Mouse (Mus musculus) layer of hippocampus, postnatal 36 days (tissue): ENCODE results near the gene Adamts12. TPM values are rescaled to one million over a fixed set of nuclear protein-coding genes. Genes with fewer than 3 reads are reported as not detected.

Source experiments
- DNase-seq, 2 experiments: peaks; one replicate each; pipeline ENCODE4 v3.0.0; 2022
- total RNA-seq, 2 experiments: library from RNA; stranded (reverse); gene quantifications; 2 replicates each; pipeline ENCODE4 v1.2.3; 2021

Adamts12 gene
- total RNA-seq, 2 experiments from 2014 or later: 0.47 to 1.1 TPM

DNA sequence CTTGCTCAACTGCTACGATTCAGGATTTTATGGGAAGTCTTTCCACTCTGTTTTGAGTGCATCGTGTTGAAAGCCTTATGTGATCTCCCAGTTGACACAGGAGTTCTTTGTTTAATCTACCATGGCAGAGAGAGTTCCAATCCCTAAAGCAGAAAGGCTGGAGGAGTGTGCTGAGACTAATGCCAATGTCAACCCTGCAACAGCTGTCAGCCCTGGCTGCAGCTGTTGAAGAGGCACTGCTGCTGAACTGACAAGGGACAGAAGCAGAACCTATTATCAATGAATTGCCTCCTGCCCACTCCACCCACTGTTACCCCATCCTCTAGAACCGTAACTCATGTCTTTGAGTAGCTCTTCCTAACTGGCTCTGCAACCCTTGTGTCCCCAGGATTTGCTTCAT is 101.3 kb downstream of the Adamts12 start:
- DNase-seq: no peak

DNA sequence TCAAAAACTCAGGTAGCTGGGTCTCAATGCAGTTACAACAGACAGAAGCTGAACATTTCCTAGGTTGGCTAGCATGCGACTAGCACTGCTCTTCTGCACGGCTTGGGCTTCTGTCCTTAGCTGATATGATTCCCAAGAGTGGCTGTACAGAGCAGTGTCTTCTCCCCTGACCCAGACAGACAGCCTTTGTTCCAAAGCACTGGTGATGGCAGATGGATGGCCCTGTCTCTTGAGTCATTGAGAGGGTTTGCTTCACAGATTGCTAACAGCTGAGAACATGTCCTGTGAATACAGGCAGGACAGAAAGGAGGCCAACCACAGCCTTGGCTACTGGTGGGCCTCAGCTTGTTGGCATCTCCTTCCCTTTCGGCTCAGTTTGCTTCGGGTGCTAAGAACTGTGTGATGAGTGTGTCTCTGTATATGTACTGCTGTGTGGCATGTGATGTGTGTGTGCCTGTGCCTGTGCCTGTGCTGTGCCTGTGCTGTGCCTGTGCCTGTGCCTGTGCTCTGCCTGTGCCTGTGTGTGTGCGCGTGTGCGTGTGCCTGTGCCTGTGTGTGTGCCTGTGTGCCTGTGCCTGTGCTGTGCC is 109.4 kb downstream of the Adamts12 start:
- DNase-seq: no peak

DNA sequence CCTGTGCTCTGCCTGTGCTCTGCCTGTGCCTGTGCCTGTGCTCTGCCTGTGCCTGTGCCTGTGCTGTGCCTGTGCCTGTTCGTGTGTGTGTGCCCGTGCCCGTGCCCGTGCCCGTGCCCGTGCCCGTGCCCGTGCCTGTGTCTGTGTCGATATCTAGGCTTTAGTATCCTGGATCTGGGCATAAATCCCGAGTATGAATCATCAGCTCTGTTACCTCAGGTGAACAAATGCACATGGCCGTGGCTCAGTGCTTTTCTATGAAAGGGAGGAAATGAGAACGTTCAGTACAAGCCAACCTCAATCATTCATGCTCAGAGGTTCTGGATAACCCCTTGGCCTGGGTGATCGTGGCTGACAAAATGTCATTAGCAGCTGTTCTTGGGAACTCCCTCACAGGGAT is 110.3 kb downstream of the Adamts12 start:
- DNase-seq: no peak

DNA sequence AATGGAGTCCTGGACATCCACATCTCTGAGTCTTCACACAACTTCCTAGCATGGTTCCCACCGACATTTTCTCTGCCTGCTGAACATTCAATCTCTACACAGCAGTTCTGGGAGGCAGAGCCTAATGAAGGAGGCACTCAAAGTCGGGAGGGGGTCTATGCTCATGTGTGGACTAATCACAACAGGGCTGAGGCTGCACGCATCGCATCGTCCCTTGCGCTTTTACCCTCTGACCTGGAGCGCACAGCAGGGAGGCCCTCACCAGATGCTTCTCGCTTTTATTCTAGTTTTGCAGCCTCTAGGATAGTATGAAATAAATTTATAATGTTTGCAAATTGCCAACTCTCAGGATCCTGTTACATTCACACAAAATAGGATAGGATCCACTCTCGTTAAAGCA is 112.9 kb downstream of the Adamts12 start:
- no peak for DNase-seq

DNA sequence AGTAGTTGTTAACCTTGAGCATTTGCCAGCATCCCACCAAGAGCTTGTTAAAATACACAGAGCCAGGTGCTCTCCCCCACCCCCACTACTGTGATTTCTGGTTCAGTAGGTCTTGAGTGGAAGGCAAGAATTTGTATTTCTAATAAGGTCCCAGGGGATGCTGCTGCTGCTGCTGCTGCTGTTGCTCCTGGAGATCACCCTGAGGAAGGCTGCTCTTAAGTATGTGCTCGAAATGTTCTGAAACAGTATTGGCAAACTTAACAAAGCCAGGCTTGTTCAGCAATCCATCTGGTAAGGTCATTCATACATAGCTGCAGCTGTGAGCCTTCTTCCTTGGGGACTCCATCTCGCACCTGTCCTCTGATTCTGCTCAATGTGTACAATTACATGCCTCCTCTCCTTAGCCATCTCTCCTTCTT is 115.2 kb downstream of the Adamts12 start:
- DNase-seq: no peak

DNA sequence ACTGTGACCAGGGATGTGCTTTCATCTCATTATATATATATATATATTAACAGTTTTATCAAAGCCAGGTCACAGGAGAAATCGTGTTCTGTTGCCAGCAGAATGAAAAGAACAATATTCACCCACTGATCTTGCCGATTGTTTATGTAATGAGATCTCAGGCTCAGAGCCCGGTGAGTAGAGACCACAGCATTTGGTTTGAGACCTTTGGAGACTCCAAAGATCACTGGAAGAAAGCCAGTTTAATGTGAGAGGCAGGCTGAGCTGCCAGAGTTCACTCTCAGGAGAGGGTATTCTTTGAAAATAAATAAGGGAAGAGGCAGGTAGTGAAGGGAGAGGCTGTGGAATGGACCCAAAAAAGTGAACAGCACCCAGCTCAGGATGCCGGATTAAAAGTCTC is 122.1 kb downstream of the Adamts12 start:
- no peak for DNase-seq

DNA sequence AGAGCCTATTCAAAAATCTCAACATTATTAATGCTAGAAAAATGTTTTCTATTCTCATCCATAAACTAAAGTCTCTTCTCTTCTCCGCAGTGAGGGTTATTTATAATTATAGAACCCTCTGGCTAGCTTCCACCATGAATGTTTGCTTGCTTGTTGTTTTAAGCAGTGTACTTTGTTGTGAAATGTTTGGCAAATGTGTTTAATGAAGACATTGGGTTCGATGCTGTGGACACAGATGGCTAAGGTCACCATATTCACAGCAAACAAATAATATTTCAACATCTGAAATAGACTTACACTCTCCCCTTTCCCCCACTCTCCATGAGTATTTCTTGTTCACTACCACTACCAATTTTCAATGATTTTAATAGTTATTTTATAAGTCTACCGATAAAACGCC is 125.9 kb downstream of the Adamts12 start:
- no peak for DNase-seq

DNA sequence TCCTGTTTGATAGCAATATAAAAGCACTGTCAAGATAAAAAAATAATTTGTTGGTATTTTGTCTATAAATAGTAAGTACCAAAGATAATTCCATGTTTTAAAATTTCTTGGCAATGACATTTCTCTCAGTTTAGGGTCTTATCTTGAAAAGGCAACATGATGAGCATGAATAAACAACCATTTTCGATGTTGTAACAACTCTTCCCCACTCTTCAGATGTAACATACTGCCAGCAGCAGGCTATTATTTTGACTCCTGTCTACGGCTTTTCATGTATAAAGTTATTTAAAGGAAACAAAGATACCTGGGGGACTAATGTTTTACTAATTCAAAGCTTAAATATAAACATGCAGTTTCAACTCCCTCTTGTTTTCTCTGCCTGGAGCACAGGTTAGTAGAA is 128.2 kb downstream of the Adamts12 start:
- DNase-seq: no peak

DNA sequence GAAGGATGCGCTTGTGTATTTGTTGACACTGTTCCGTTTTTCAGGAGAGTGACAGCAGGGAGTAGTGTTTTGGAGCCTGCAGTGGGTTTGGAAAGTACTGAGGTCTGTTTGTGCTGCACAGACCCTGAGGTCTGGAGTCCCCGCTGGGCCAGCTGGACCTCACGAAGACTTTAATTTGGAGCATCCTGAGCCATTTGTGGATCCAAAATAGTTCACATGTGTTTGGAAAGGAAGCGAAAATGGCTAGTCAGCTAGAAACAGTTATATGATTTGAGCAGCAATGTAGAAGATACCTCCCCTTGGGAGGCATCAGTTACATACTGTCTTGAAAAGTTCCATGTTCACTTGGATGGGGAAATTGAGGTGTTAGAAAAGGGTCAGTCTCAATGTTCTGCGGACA is 132.5 kb downstream of the Adamts12 start:
- DNase-seq: no peak

DNA sequence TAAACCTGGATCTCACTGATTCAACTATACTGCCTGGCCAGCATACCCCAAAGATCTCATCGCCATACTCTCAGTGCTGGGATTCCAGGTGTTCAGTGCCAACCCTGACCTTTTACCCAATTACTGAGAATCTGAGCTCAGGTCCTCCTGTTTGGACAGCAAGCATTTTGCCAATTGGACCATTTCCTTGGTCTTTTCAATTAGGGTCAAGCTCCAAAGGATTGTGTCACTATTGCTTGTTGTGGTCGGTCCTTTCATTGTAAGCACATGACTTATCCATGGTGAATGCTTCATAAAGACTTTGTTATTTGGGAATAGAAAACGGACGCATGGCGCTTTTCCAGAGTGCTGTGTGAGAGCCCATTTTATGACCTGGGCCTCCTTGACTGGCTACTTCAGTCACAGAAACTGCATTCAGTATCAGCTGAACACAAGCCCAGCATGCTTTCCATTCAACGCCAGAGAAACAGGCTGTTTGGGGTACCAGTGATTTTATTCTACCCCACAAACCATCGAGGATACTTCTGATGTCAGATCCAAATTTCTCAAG is 133.7 kb downstream of the Adamts12 start:
- no peak for DNase-seq

DNA sequence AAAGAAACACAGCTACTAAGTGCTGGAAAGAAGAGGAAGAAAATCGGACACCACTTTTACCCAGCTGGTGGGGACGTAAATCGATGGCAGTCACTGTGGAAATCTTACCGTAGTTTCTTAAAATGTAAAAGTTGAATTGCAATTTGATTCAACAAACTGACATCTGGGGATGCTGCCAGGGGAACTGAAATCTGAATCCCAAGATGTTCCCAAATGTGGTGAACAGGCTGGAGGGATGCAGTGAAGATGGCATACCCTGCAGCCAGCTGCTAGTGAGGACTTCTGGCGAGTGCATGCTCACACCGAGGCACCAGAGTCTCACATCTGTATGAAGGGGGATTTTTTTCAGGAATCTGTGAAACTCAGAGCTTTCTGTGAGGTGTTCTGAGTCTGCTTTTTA is 138.5 kb downstream of the Adamts12 start:
- DNase-seq: no peak

DNA sequence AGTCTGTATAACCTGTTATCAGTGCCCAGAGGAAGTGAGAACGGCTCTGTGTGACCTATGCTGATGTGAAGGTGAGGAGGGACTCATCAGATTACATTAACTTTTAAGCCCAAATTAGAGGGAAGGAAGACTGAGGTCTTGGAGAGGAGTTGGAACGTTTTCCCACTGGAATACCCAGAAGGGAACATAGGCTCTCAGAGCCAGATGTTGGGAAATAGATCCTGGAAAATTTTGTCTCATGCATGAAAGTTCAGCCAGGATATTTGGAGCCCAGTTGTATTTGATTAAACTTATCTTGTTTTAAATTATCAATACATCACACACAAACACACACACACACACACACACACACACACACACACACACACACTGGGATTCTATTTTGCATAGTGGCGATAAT is 140.3 kb downstream of the Adamts12 start:
- no peak for DNase-seq

DNA sequence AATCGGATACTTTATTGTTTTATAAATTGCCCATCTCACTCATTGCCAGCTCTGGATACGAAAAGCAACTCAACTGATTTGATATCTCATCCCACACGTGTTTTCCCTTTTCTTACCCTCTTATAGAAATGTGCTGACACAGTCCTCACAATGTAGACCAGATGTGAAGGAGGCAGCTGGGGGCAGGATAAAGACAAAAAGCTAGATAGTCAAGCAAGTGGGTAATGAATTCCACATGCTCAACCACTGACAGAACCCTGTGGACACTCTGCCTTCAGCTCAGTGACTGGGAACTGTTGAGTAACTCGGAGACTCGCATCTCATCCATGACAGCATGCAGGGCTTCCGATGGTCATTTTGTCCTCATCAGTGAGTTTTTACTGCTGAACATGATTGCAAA is 146.4 kb downstream of the Adamts12 start:
- DNase-seq: no peak

DNA sequence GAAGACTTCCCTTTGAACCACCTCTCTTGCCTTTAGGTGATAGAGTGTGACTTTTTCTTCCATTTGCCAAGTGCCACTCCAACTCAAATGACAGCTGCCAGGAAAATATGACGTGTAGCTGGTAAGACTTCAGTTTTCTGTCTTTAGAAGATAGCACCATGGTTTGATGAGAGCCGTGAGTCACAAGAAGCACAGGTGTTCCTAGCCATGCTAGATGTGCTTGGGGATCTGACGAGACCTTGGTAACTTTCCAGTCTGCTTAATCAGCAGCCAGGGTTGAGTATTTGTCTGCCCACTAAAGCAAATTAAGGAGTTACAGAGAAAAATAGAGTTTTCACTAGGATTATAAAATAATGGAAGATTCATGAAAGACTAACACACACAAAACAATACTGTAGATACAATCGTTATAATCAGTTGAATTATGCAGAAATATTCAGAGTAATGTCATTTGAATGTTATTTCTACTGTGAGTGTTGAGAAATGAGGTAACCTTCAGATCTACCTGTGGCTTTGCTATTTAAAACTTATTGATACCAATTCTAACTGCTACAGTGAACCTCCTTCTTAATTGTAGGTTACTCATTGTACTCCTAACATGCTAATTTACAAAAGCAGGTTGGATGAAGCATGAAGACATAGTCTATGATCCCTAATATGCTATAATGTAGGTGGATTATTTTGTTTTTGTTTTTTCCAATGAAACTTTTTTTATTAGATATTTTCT is 169.5 kb downstream of the Adamts12 start:
- DNase-seq: no peak

DNA sequence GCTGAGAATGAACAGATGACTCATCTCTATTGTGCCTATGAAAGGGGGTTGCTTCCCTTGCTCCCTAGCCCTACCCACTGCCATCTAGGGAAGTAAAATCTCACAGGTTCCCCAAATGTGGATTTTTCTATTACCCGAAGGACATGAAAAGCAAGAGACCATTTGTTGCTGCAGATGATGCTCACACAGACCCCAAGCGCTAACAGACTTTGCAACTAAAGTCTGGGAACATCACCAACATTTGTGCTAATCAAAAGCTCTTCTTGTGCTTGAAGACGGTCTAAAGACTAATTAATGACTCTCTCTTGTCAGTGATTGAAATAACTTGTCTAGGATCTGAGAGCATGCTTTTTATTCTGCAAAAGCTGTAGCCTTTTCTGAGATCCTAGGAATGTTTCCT is 175.8 kb downstream of the Adamts12 start:
- DNase-seq: peak; percentile 3 to 15

DNA sequence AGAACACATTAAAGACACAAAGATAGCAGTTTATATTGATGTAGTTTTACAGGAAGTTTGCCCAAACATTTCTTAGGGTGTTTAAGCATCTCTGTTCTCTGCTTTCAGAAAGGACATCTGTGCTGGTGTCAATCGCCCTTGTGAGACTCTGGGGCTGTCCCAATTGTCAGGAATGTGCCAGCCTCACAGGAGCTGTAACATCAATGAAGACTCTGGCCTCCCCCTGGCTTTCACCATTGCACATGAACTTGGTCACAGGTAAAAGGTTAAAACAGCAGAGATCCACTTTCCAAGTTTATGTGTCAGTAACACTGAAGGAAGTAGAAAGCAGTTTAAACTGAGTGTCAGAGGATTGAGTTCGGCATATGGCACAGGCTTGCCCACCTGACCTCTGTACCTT is 176.7 kb downstream of the Adamts12 start:
- DNase-seq: no peak

DNA sequence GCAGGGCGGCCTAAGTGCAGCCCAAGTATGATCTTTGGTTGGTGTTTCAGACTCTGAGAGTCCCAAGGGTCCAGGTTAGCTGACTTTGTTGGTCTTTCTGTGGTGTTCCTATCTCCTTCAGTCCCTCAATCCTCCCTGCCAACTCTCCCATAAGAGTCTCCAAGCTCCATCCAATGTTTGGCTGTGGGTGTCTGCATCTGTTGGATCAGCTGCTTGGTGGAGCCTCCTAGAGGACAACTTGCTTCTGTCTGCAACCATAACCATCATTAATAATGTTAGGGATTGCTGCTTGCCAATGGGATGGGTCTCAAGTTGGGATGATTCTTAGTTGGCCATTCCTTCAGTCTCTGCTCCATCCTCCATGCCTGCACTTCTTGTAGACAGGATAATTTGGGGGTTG is 181.8 kb downstream of the Adamts12 start:
- no peak for DNase-seq

DNA sequence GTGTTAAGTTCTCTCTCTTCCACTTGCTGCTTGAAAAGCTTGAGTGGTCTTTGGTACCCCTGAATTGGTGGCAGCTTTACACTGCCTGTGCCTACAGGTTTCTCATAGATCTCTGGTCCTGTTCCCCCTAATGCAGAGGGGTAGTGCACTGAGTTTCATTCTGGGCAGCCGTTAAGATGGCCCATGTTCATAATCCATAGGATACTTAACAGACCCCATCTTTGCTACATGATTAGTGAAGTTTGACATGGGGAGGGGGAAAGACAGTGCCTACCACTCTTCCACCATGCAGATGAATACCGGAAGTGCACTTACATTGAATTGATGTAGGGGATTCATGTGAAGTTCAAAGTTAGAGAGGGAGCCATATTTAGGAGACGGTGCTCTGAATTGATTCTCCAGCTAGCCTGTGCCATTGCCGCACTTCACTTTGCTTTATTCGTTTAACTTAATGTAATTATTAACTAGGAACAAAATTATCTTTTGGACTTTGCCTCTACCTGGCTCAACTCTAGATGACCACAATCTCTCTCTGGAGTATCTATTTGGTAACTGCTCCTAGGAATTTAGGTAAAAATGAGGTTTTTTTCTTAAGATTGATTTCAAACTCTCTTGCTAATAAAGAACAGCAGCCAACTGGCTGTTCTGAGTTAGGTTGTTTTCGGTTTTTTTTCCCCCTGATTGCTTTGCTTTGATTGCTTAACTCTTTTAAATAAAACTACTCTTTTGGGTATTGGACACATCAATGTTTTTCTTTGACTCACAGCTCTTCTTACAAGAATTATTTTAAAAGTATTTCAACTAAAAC is 214.9 kb downstream of the Adamts12 start:
- no peak for DNase-seq

DNA sequence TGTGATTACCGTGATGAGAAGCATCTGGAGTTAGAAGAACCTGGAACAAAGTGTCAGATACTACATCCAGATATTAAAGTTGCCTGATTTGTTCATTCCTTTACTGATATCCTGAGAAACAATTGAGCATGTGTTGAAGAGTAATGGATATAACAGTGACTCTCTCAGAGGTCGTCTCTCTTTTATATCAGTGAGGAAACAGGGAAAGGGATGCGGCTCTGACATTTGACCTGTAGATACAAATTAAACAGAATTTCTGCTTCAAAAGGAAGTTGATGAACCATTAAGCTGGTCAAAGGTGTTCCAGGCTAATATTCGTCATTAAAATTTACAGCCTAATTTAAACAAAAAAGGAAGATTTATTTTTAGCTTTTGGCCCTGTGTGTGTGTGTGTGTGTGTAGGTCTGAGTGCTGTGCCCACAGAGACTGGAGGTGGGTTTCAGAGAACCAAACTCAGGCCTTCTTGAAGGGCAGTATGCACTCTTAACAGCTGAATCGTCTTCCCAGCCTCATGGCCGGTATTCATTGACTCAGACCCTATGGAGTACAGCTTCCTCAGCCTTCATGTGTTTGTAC is 216.2 kb downstream of the Adamts12 start:
- no peak for DNase-seq

DNA sequence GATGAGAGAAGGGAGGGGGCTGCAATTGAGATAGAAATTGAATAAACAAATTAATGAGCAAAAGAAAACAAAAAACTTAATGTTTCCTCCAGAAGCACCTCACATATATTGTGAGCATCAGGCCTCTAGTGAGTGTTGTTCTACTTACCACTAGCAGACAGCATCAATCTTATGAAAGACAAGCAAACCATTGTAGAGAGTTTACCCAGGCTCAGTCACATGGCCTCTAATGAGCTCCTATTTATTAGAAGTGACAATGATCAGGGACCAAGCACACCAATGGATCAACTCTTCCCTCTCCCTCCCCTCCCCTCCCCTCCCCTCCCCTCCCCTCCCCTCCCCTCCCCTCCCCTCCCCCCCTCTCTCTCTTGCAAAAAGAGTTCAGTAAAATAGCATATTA is 218.6 kb downstream of the Adamts12 start:
- no peak for DNase-seq

DNA sequence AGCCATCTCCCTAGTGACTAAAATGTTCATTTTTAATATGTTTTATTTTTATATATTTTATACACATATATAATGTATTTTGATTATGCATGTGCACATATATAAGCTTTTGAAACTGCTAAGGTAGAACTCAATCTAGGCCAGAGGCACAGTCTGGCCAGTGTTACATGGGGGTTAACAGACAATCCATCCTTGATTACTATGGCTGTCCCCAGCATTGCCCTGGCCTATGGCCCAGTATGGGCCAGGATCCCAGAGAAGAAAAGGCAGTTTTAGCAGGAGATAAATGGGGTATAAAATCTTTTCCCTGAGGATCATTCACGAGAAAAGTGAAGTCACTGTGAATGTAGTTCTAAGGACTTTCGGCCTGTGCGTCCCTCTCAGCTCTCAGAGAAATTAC is 223.2 kb downstream of the Adamts12 start:
- DNase-seq: no peak

DNA sequence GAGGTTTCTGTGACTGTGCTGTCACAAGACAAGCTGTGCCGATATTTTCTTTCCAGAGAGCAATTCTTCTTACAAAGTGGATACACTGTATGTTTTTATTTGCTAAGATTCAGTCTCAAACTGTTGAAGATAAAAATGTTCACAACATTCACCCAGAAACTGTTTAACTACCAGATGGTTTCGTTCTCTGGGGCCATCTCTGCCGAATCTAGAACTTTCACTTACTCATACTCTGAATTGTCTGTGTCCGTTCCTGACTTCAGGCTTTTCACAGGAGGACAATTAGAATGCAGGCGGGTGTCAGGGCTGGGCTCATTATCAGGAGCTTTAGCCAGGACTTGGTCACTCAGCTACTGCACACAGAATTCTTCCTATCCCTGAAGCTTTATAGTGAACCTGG is 227.7 kb downstream of the Adamts12 start:
- DNase-seq: no peak

DNA sequence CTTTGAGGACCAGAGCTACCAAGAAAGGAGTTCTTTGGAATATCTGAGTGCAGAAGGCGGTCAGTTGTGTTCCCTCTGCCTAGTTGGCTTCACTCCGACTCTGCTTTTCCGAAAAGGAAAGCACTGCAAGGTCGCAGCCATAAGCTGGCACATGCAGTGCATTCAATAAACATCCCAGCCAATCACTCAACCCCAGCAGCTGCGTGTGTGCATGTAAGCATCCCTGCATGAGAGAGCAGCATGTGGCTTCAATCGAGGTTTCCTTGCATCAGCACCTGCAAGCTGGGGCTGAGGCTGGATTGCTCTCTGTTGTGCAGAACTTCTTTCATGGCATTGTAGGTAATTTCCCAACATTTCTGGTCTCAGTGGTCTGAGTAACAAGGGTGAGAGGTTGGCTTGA is 230.4 kb downstream of the Adamts12 start:
- DNase-seq: no peak
